13 mouse cellular contexts compared by ENCODE assay signal in genomic region chr2:124369291-124369690, GRCm38 (mm10).
DNase-seq lines count a peak whose midpoint lies in the region; ATAC-seq lines count a peak whose summit lies in the region.
"Had no signal": no experiment of that assay in that cellular context is flagged by ENCODE, and none has a peak within 500 bp of the region (broad histone marks: within the 10 kb centered on the region; RNA-seq: fewer than 3 reads in every experiment).

No protein-coding gene starts in this region.

- no peak overlapping the region for H3K4me2 ChIP-seq in hindbrain, embryonic 14.5 days (replicated peaks)
- no peak overlapping the region for H3K4me2 ChIP-seq in hindbrain, embryonic 13.5 days
- no peak overlapping the region for H3K4me2 ChIP-seq in lung, embryonic 15.5 days
- H3K4me2 ChIP-seq: forebrain, embryonic 15.5 days had no signal

- H3K27ac ChIP-seq in hindbrain, embryonic 14.5 days, result no peak overlapping the region
- no peak overlapping the region for H3K27ac ChIP-seq in hindbrain, embryonic 13.5 days
- peak overlapping the region; percentile 58 for H3K27ac ChIP-seq in lung, embryonic 15.5 days
- H3K27ac ChIP-seq: left cerebral cortex, adult 2 months had no signal

- intact Hi-C loops in heart, postnatal 36 days (cut with DNase I), result no loop called here

- no peaks in the 10 kb centered on the region for H3K4me1 ChIP-seq in hindbrain, embryonic 14.5 days (replicated peaks; ENCODE audit: control insufficient read depth, insufficient read depth, low read length)
- no peaks in the 10 kb centered on the region for H3K4me1 ChIP-seq in hindbrain, embryonic 13.5 days (replicated peaks)
- peaks cover 9% of the 10 kb centered on the region for H3K4me1 ChIP-seq in lung, embryonic 15.5 days

- no peaks in the 10 kb centered on the region for H3K27me3 ChIP-seq in hindbrain, embryonic 14.5 days (ENCODE audit: control insufficient read depth, insufficient read depth, low read length)
- H3K27me3 ChIP-seq in hindbrain, embryonic 13.5 days, result no peaks in the 10 kb centered on the region
- H3K27me3 ChIP-seq in lung, embryonic 15.5 days, result no peaks in the 10 kb centered on the region
- H3K27me3 ChIP-seq: forebrain, embryonic 15.5 days had no signal

- no peak overlapping the region for H3K4me3 ChIP-seq in hindbrain, embryonic 14.5 days (replicated peaks; ENCODE audit: low read length)
- no peak overlapping the region for H3K4me3 ChIP-seq in hindbrain, embryonic 13.5 days
- H3K4me3 ChIP-seq in lung, embryonic 15.5 days, result no peak overlapping the region
- H3K4me3 ChIP-seq: forebrain, embryonic 15.5 days; left cerebral cortex, adult 2 months had no signal

- 63% methylated on average over 1 of the region's 1 CpGs for WGBS in hindbrain, embryonic 14.5 days
- 65% methylated on average over 1 of the region's 1 CpGs for WGBS in hindbrain, embryonic 13.5 days
- 62% methylated on average over 1 of the region's 1 CpGs for WGBS in lung, embryonic 15.5 days

- no peak overlapping the region for H3K9ac ChIP-seq in hindbrain, embryonic 14.5 days
- no peak overlapping the region for H3K9ac ChIP-seq in hindbrain, embryonic 13.5 days
- no peak overlapping the region for H3K9ac ChIP-seq in lung, embryonic 15.5 days
- H3K9ac ChIP-seq: forebrain, embryonic 15.5 days had no signal

- ATAC-seq in hindbrain, embryonic 14.5 days (ENCODE audit: low FRiP score), result no peak; the same call in 1 of the 2 replicates
- ATAC-seq in hindbrain, embryonic 13.5 days (ENCODE audit: low FRiP score), result no peak
- no peak for ATAC-seq in lung, embryonic 15.5 days (ENCODE audit: borderline replicate concordance, extremely low read depth, low FRiP score, low TSS enrichment)
- no peak for ATAC-seq in megakaryocyte progenitor cell, adult 5-6 weeks (replicated peaks; ENCODE audit: poor library complexity)
- ATAC-seq: forebrain, embryonic 15.5 days; midbrain, embryonic 16.5 days had no signal

- DNase-seq in adrenal gland, postnatal 10 days, result peak; percentile 33
- no peak for DNase-seq in adrenal gland, postnatal 4 days (ENCODE audit: low spot score in 2 of 2)
- peak; percentile 45 for DNase-seq in hindbrain, embryonic 14.5 days (ENCODE audit: low spot score)
- no peak for DNase-seq in lung, postnatal 25 days (ENCODE audit: low spot score)
- peak; percentile 6 to 23 for DNase-seq in heart, postnatal 36 days
- DNase-seq: right cerebral cortex, postnatal 25 days had no signal

- H3K36me3 ChIP-seq in hindbrain, embryonic 14.5 days (replicated peaks; ENCODE audit: control insufficient read depth, insufficient read depth), result no peaks in the 10 kb centered on the region
- no peaks in the 10 kb centered on the region for H3K36me3 ChIP-seq in hindbrain, embryonic 13.5 days
- no peaks in the 10 kb centered on the region for H3K36me3 ChIP-seq in lung, embryonic 15.5 days
- H3K36me3 ChIP-seq: forebrain, embryonic 15.5 days; G1E had no signal

- no peaks in the 10 kb centered on the region for H3K9me3 ChIP-seq in hindbrain, embryonic 14.5 days (ENCODE audit: control insufficient read depth, low read length)
- H3K9me3 ChIP-seq in hindbrain, embryonic 13.5 days, result no peaks in the 10 kb centered on the region
- H3K9me3 ChIP-seq in lung, embryonic 15.5 days, result no peaks in the 10 kb centered on the region
- H3K9me3 ChIP-seq: forebrain, embryonic 15.5 days had no signal

Comparison
In these comparisons a context has a peak if more than half of its experiments do, and no peak if none do; other contexts are left out.
1. DNase-seq: peak in adrenal gland, postnatal 10 days (single experiment), hindbrain, embryonic 14.5 days (single experiment) and heart, postnatal 36 days (2 of 2); none in adrenal gland, postnatal 4 days (0 of 2) and lung, postnatal 25 days (single experiment).